Mouse (Mus musculus) embryonic facial prominence, embryonic 11.5 days (tissue): ENCODE results near the gene Dnajb13. TPM values are rescaled to one million over a fixed set of nuclear protein-coding genes. Genes with fewer than 3 reads are reported as not detected.

Experiments used
- ATAC-seq: fragments of 200-750 bp; cut with Nextera tagmentation; replicated peaks from 2 replicates; pipeline ENCODE4 v1.8.0; 2017; ENCODE audit warnings: low read depth; ENCODE audit not compliant: insufficient number of reproducible peaks, low FRiP score, low TSS enrichment
- DNase-seq: peaks from one replicate; pipeline ENCODE4 v3.0.0-alpha.2; 2015; ENCODE audit warnings: low spot score
- H3K27ac ChIP-seq: fragments of 300-500 bp; sonication (generic); replicated peaks from 2 replicates; pipeline ENCODE4 v1.5.1; 2014; ENCODE audit warnings: mild to moderate bottlenecking, low read depth, low read length, control low read depth
- H3K27me3 ChIP-seq: fragments of 300-500 bp; sonication (generic); 2 replicates; pipeline ENCODE4 v1.6.1; 2014; ENCODE audit warnings: mild to moderate bottlenecking, low read length, moderate library complexity, mixed read lengths; ENCODE audit not compliant: control insufficient read depth, insufficient read depth
- H3K36me3 ChIP-seq: fragments of 300-500 bp; sonication (generic); replicated peaks from 2 replicates; pipeline ENCODE4 v1.6.1; 2014; ENCODE audit warnings: low read depth, mild to moderate bottlenecking, low read length, moderate library complexity, mixed read lengths; ENCODE audit not compliant: control insufficient read depth, insufficient read depth
- H3K4me1 ChIP-seq: fragments of 300-500 bp; sonication (generic); 2 replicates; pipeline ENCODE4 v1.6.1; 2014; ENCODE audit warnings: low read length, mixed read lengths; ENCODE audit not compliant: control insufficient read depth, insufficient read depth
- H3K4me2 ChIP-seq: fragments of 300-500 bp; sonication (generic); 2 replicates; pipeline ENCODE4 v1.6.1; 2014; ENCODE audit warnings: low read depth, mild to moderate bottlenecking, control low read depth, low read length, moderate library complexity
- H3K4me3 ChIP-seq: fragments of 300-500 bp; sonication (generic); 2 replicates; pipeline ENCODE4 v1.5.1; 2014; ENCODE audit warnings: low read depth, low read length, control low read depth
- H3K9ac ChIP-seq: fragments of 300-500 bp; sonication (generic); replicated peaks from 2 replicates; pipeline ENCODE4 v1.6.1; 2014; ENCODE audit warnings: mild to moderate bottlenecking, control low read depth, low read length
- H3K9me3 ChIP-seq: fragments of 300-500 bp; sonication (generic); replicated peaks from 2 replicates; pipeline ENCODE4 v1.6.1; 2016; ENCODE audit warnings: mild to moderate bottlenecking, low read length, inconsistent platforms, mixed read lengths; ENCODE audit not compliant: control insufficient read depth
- WGBS: fragments of 180-500 bp; shearing (Covaris S2); extraction: QIAGEN DNeasy Blood & Tissue Kit; methylation state at CpG from one replicate; pipeline ENCODE4 v1.1.7; 2014; 5-methylcytosine and 5-hydroxymethylcytosine counted together
- polyA plus RNA-seq: library from polyadenylated mRNA; unstranded; fragments of >200 nt; fragmentation: Nextera tagmentation; extraction: Ambion mirVana; gene quantifications from 2 replicates; pipeline ENCODE4 v1.2.1, GENCODE M21; 2014

The Dnajb13 gene
- polyA plus RNA-seq, 1 experiment from 2014 or later, result 0.07 TPM

GRCm38 (mm10) chr7:100504740-100505487 lies 9.8 kb downstream of the Dnajb13 start:
- ATAC-seq (no peak), DNase-seq (no peak)
- H3K4me2 ChIP-seq, result no peak overlapping the region
- H3K4me3 ChIP-seq, result no peak overlapping the region
- WGBS, result 86% methylated on average over 13 of the region's 13 CpGs
- H3K9me3 ChIP-seq, result no peaks in the 10 kb centered on the region
- no peak overlapping the region for H3K9ac ChIP-seq
- H3K27me3 ChIP-seq, result no peaks in the 10 kb centered on the region
- no peaks in the 10 kb centered on the region for H3K4me1 ChIP-seq
- no peaks in the 10 kb centered on the region for H3K36me3 ChIP-seq
- no peak overlapping the region for H3K27ac ChIP-seq

DNA sequence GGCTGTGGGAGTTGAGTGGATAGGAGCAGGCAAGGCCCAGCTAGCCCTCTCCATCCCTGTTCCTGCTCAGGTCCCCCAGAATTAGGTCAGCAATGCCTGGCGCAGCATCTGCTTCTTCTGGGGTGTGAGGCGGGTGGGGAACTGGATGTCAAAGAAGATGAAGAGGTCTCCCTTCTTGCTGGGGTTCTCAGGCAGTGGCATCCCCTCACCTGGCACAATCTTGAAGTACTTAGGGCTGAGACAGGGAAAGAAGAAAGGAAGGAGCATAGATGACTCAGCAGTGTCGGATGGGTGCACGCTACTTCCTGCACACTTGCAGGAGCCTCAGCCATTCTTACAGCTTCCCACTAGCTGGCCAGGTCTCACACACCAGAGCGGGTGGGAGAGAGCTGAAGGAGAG lies 11.7 kb downstream of the Dnajb13 start:
- 91% methylated on average over 5 of the region's 5 CpGs for WGBS
- H3K27me3 ChIP-seq, result no peaks in the 10 kb centered on the region
- ATAC-seq (no peak), DNase-seq (no peak)
- H3K36me3 ChIP-seq, result peaks cover 2% of the 10 kb centered on the region; the same call in 1 of the 2 replicates
- no peaks in the 10 kb centered on the region for H3K4me1 ChIP-seq
- no peak overlapping the region for H3K4me2 ChIP-seq
- no peak overlapping the region for H3K9ac ChIP-seq
- H3K27ac ChIP-seq, result no peak overlapping the region
- no peaks in the 10 kb centered on the region for H3K9me3 ChIP-seq
- no peak overlapping the region for H3K4me3 ChIP-seq

- H3K36me3 ChIP-seq, result peaks cover 3% of the 10 kb centered on the region; the same call in 1 of the 2 replicates
- no peaks in the 10 kb centered on the region for H3K27me3 ChIP-seq
- no peaks in the 10 kb centered on the region for H3K4me1 ChIP-seq
- H3K4me2 ChIP-seq, result no peak overlapping the region
- DNase-seq (no peak), ATAC-seq (no peak)
- H3K9ac ChIP-seq, result no peak overlapping the region
- H3K9me3 ChIP-seq, result no peaks in the 10 kb centered on the region
- H3K4me3 ChIP-seq, result no peak overlapping the region
- H3K27ac ChIP-seq, result no peak overlapping the region
- 81% methylated on average over 7 of the region's 7 CpGs for WGBS
These were observed 12.3 kb downstream of the Dnajb13 start for GRCm38 (mm10) chr7:100502374-100502922.

DNA sequence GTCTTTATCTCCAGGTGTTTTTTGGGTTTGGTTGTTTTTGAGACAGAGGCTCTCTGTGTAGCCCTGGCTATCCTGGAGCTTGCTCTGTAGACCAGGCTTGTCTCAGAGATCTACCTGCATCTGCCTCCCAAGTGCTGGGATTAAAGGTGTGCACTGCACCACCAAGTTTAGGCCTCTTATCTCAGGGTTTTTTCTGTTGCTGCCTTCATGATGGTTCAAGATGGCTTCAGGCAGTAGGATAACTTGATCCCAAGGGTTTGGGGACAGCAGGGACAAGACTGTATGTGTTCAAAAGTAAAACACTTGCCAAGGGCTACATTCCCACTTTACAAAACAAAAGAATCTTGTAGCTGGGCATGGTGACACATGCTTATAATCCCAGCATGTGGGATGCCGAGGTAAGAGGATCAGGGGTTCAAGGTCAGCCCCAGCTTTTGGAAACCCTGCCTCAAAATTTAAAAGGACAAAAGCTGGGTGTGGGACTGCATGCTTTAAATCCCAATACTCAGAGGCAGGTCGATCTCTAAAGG lies 12.9 kb downstream of the Dnajb13 start:
- H3K36me3 ChIP-seq, result peaks cover 3% of the 10 kb centered on the region; the same call in 1 of the 2 replicates
- H3K4me3 ChIP-seq, result no peak overlapping the region
- H3K27me3 ChIP-seq, result no peaks in the 10 kb centered on the region
- ATAC-seq (no peak), DNase-seq (no peak)
- no peak overlapping the region for H3K27ac ChIP-seq
- no peaks in the 10 kb centered on the region for H3K4me1 ChIP-seq
- no peaks in the 10 kb centered on the region for H3K9me3 ChIP-seq
- H3K4me2 ChIP-seq, result no peak overlapping the region
- no peak overlapping the region for H3K9ac ChIP-seq
- 64% methylated on average over 2 of the region's 2 CpGs for WGBS

- no peak overlapping the region for H3K4me2 ChIP-seq
- H3K27ac ChIP-seq, result no peak overlapping the region
- no peak overlapping the region for H3K4me3 ChIP-seq
- no peak for ATAC-seq
- peaks cover 3% of the 10 kb centered on the region; the same call in 1 of the 2 replicates for H3K36me3 ChIP-seq
- H3K9me3 ChIP-seq, result no peaks in the 10 kb centered on the region
- no peaks in the 10 kb centered on the region for H3K27me3 ChIP-seq
- DNase-seq, result no peak
- no peak overlapping the region for H3K9ac ChIP-seq
- H3K4me1 ChIP-seq, result no peaks in the 10 kb centered on the region
- 71% methylated on average over 6 of the region's 6 CpGs for WGBS
These were observed 13.5 kb downstream of the Dnajb13 start for GRCm38 (mm10) chr7:100501027-100501843.

DNA sequence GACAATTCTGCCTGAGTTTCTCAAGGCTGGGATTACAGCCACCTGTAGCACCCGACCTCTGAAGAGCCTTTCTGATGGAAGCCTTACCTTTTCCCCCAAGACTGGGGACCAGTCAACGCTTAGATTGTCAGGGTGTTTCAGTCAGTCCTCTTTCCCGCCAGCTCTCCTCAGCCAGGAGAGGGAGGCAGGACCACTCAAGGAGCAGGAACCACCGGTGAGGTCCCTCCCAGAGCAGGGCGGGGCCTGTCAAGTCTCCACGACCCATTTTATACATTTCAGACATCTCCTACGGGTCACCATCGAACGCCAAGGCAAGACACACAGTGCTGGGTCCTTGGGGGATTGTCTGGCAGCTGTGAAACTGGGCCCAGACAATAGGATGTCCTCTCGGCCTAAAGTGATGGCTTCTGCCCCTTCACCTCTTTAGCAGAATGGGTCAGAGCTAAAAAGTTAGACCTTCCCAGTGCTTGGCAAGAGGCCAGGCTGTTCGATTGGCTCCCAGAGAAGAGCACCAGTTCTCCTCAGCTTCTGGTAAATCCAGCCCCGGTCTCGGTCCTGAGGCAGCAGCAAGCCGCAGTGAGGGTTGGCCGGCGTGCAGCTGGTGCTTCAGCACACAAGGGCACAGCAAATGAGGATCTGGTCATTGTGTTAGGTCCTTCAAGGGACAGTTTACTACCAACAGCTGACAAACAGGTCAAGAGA lies 14.3 kb downstream of the Dnajb13 start:
- Histone ChIP-seq H3K4me2 (no peak overlapping the region), H3K27me3 (no peaks in the 10 kb centered on the region), H3K4me1 (peaks cover 4% of the 10 kb centered on the region; the same call in 1 of the 2 replicates), H3K4me3 (no peak overlapping the region), H3K36me3 (peaks cover 3% of the 10 kb centered on the region; the same call in 1 of the 2 replicates), H3K9me3 (no peaks in the 10 kb centered on the region), H3K9ac (no peak overlapping the region), H3K27ac (no peak overlapping the region)
- WGBS, result 75% methylated on average over 16 of the region's 16 CpGs
- DNase-seq (no peak), ATAC-seq (no peak)

GRCm38 (mm10) chr7:100499465-100499864 lies 15.3 kb downstream of the Dnajb13 start:
- DNase-seq (no peak), ATAC-seq (no peak)
- Histone ChIP-seq H3K9ac (no peak overlapping the region), H3K4me2 (no peak overlapping the region), H3K27me3 (no peaks in the 10 kb centered on the region), H3K9me3 (no peaks in the 10 kb centered on the region), H3K36me3 (peaks cover 3% of the 10 kb centered on the region; the same call in 1 of the 2 replicates), H3K4me3 (no peak overlapping the region), H3K4me1 (peaks cover 7% of the 10 kb centered on the region; the same call in 1 of the 2 replicates), H3K27ac (no peak overlapping the region)
